Mouse (Mus musculus): ENCODE data around the gene 1810013L24Rik. TPM values are rescaled to one million over a fixed set of nuclear protein-coding genes. Genes with fewer than 3 reads are reported as not detected.

Gene 1810013L24Rik
- polyA plus RNA-seq, 1 experiment from 2014 or later: 20.9 TPM

DNA sequence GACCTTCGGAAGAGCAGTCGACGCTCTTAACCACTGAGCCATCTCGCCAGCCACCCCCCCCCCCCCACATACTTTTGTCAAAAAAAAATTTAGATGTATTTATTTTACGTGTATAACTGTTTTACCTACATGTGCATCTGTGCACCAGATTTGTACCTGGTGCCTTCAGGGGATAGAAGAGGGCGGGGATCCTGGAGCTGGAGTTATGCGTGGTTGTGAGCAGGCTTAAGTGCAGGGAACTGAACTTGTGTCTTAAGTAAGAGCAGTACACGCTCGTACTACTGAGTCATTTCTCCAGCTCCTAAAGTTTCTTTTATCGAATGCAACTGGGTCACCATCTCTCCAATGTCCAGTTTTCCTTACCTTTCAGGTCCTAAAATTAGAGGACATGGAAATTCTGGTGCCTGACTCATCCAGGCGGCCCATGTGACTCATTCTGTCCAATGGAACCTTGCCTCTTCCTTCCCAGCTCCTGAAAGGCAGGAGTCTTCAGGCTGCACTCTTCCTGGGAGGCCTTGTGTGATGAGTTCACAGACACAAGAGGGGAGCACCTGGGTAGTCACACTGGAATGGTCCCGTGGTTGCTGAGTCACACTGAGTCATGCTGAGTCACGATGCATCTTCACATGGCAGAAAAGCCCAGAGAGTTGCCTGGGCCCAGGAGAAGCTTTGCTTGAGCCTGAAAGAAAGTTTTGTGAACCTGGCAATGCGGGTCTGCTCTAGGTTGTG lies 19.3 kb upstream of the 1810013L24Rik start:
- Histone ChIP-seq H3K9ac (no peak overlapping the region), H3K4me1 (no peaks in the 10 kb centered on the region), H3K4me2 (no peak overlapping the region), H3K27ac (no peak overlapping the region), H3K9me3 (no peaks in the 10 kb centered on the region), H3K36me3 (no peaks in the 10 kb centered on the region), H3K27me3 (no peaks in the 10 kb centered on the region), H3K4me3 (no peak overlapping the region)
- ATAC-seq (ENCODE audit: insufficient number of reproducible peaks, low FRiP score, low TSS enrichment, low read depth): no peak
- 81% methylated on average over 14 of the region's 14 CpGs for WGBS

DNA sequence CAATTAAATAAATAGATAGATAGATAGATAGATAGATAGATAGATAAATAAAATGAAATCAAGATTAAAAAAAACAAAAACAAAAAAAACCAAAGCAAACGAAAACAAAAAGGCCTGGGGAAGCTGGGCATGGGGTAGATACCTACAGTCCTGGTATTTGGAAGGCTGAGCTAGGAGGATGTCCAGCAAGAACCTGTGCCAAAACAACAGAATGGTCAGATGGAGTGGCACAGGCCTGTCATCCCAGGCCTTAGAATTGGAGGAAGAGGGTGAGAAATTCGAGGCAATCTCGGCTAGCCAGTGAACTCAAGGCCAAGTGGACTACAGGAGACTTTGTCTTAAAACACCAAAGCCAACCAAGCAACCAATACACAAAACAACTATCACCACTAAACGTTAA lies 12.0 kb upstream of the 1810013L24Rik start:
- H3K9ac ChIP-seq: no peak overlapping the region
- ATAC-seq (ENCODE audit: insufficient number of reproducible peaks, low FRiP score, low TSS enrichment, low read depth): no peak
- no peak overlapping the region for H3K4me3 ChIP-seq
- H3K36me3 ChIP-seq: no peaks in the 10 kb centered on the region
- 68% methylated on average over 4 of the region's 4 CpGs for WGBS
- no peaks in the 10 kb centered on the region for H3K9me3 ChIP-seq
- H3K4me2 ChIP-seq: no peak overlapping the region
- no peaks in the 10 kb centered on the region for H3K27me3 ChIP-seq
- no peaks in the 10 kb centered on the region for H3K4me1 ChIP-seq
- no peak overlapping the region for H3K27ac ChIP-seq

DNA sequence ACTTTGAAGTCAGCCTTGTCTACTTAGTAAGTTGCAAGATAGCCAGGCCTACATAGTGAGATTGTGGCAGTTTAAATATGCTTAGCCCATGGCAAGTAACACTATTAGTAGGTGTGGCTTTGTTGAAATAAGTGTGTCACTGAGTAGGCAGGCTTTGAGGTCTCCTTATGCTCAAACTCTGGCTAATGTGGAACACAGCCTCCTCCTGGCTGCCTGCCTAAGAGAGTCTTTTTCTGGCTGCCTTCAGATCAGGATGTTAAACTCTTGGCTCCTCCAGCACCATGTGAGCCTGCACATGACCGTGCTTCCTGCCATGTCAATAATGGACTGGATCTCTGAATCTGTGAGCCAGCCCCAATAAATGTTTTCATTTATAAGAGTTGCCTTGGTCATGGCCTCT lies 8.5 kb upstream of the 1810013L24Rik start:
- Histone ChIP-seq H3K27me3 (no peaks in the 10 kb centered on the region), H3K36me3 (no peaks in the 10 kb centered on the region), H3K27ac (no peak overlapping the region), H3K9me3 (no peaks in the 10 kb centered on the region), H3K4me2 (no peak overlapping the region), H3K4me1 (no peaks in the 10 kb centered on the region), H3K9ac (no peak overlapping the region), H3K4me3 (no peak overlapping the region)
- 56% methylated on average over 1 of the region's 1 CpGs for WGBS
- ATAC-seq (ENCODE audit: insufficient number of reproducible peaks, low FRiP score, low TSS enrichment, low read depth): no peak

DNA sequence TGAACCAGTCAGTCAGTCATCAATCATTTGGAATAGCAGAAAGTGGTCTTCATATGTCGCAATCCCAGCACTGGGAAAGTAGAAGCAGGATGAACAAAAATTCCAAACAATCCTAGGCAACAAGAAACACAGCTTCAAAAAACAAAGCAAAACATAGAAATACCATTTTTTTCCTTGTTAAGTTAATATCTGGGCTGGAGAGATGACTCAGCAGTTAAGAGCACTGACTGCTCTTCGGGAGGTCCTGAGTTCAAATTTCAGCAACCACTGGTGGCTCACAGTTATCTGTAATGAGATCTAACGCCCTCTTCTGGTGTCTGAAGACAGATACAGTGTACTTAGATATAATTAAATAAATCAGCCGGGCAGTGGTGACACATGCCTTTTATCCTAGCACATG lies 7.3 kb upstream of the 1810013L24Rik start:
- Histone ChIP-seq H3K27me3 (no peaks in the 10 kb centered on the region), H3K9me3 (no peaks in the 10 kb centered on the region), H3K4me2 (no peak overlapping the region), H3K9ac (no peak overlapping the region), H3K36me3 (no peaks in the 10 kb centered on the region), H3K4me3 (no peak overlapping the region), H3K27ac (no peak overlapping the region), H3K4me1 (no peaks in the 10 kb centered on the region)
- 73% methylated on average over 4 of the region's 4 CpGs for WGBS
- ATAC-seq (ENCODE audit: insufficient number of reproducible peaks, low FRiP score, low TSS enrichment, low read depth): no peak

DNA sequence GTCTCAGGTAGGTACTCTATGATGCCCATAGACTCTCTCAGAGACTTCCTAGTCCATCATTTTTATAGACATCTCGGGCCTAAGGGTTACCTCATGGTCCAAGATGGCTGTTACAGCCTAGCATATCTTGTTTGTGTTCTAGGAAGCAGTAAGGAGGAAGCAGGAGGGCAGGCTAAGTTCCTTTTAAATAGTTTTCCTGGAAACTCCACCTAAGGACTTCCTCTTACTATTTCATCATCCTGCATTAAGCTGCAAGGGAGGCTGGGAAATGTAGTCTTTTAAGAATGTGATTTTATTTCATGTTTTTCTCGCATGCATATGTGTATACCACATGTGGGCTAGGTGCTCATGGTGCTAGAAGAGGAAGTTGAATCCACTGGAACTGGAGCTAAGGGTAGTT lies 6.2 kb upstream of the 1810013L24Rik start:
- no peaks in the 10 kb centered on the region for H3K27me3 ChIP-seq
- H3K27ac ChIP-seq: no peak overlapping the region
- H3K4me1 ChIP-seq: no peaks in the 10 kb centered on the region
- H3K4me3 ChIP-seq: no peak overlapping the region
- 62% methylated on average over 2 of the region's 2 CpGs for WGBS
- H3K9ac ChIP-seq: no peak overlapping the region
- no peaks in the 10 kb centered on the region for H3K9me3 ChIP-seq
- no peak overlapping the region for H3K4me2 ChIP-seq
- no peak for ATAC-seq (ENCODE audit: insufficient number of reproducible peaks, low FRiP score, low TSS enrichment, low read depth)
- no peaks in the 10 kb centered on the region for H3K36me3 ChIP-seq

DNA sequence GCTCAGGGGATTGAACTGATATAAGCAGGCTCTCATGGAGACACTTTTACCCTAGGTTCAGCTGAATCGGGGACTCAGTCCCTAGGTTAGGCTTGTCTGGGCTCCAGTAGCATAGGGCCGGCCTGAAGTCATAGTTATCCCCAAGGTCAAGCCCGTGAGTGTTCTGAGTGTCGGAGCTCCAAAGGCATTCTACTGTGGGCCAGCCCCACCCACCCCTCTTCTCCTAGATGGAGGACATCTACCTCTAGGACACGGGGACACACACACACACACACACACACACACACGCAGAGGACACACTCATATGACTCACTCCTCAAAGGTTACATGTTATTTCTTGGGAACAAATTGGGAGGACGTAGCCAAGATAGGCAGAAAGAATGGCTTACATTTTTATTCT lies 2.5 kb upstream of the 1810013L24Rik start:
- no peaks in the 10 kb centered on the region for H3K9me3 ChIP-seq
- H3K4me2 ChIP-seq: no peak overlapping the region
- 85% methylated on average over 7 of the region's 7 CpGs for WGBS
- no peaks in the 10 kb centered on the region for H3K27me3 ChIP-seq
- H3K27ac ChIP-seq: no peak overlapping the region
- no peak overlapping the region for H3K4me3 ChIP-seq
- H3K4me1 ChIP-seq: peaks cover 7% of the 10 kb centered on the region
- H3K36me3 ChIP-seq: no peaks in the 10 kb centered on the region; the same call in 1 of the 2 replicates
- ATAC-seq (ENCODE audit: insufficient number of reproducible peaks, low FRiP score, low TSS enrichment, low read depth): no peak
- H3K9ac ChIP-seq: no peak overlapping the region

DNA sequence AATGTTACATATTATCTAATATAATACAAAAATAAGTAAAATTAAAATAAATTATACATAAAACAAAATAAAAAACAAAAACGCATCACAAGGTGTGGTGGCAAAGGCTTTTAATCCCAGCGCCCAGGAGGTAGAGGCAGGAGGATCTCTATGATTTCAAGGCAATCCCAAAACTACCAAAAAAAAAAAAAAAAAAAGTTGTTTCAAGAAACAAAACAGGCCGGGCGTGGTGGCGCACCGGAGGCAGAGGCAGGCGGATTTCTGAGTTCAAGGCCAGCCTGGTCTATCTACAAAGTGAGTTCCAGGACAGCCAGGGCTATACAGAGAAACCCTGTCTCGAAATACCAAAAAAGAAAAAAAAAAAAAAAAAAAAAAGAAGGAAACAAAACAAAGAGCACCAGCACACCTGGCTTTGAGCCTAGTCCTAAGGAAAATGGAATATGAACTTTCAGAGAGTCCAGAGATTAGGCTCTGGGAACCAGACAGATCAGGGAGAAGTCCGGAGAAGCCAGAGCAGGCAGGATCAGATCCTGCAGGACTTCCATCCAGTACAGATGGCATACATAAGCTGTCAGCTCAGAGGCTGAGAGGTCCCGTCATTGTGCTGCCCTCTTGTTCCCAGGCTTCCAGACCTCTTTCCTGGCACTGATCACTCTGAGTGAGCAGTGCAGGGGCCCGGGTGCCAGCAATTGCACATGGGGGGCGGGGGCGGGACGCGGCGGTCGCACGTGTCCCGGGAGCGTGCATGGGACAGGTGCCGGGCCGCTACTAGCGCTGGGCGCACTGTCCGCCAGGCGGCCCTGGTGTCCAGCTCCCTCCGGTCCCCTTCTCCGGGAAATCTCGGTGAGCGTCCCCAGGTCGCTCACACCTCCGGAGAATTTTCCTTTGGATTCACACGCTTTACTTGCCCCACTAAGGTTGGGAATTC lies 1.0 kb upstream of the 1810013L24Rik start:
- Histone ChIP-seq H3K4me3 (peak overlapping the region; percentile 93), H3K27me3 (no peaks in the 10 kb centered on the region), H3K4me1 (peaks cover 12% of the 10 kb centered on the region), H3K27ac (peak overlapping the region; percentile 91), H3K4me2 (peak overlapping the region; percentile 98), H3K9ac (peak overlapping the region; percentile 47), H3K36me3 (peaks cover 6% of the 10 kb centered on the region; the same call in 1 of the 2 replicates), H3K9me3 (no peaks in the 10 kb centered on the region)
- ATAC-seq (ENCODE audit: insufficient number of reproducible peaks, low FRiP score, low TSS enrichment, low read depth): peak; percentile 31
- WGBS: 11% methylated on average over 33 of the region's 33 CpGs

DNA sequence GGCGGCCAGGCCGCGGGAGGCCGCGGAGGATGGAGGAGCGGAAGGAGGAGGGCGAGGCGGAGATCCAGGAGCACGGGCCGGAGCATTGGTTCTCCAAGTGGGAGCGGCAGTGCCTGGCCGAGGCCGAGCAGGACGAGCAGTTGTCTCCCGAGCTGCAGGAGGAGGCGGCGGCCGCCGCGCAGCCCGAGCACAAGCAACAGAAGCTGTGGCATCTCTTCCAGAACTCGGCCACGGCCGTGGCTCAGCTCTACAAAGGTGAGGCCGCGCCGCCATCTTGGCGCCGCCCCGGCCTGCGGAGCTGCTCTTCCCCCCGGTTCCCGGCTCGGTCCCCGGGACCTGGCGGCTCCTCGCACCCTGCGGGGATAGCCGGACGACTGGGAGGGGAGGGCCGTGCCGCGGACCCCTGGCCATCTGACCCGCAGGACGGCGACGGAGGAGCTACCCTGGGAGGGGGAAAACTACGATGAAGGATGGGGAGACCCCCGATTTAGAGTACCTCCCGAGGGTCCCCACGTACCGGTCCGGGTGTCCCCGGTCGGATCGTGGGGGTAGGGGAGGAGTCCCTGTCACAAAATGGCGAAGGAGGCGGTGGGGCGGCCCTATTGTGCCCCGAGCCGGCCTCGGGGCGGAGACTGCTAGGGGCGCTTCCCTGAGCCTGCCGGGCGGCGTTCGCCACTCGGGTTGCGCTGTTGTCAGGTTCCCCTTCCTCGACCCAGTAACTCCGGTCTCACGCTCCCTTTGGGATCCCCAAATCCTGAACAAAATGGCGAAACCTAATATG lies 721 bp downstream of the 1810013L24Rik start:
- no peak for ATAC-seq (ENCODE audit: insufficient number of reproducible peaks, low FRiP score, low TSS enrichment, low read depth)
- Histone ChIP-seq H3K4me3 (peak overlapping the region; percentile 93), H3K4me1 (peaks cover 13% of the 10 kb centered on the region), H3K27ac (peak overlapping the region; percentile 96), H3K9me3 (no peaks in the 10 kb centered on the region), H3K36me3 (peaks cover 7% of the 10 kb centered on the region; the same call in 1 of the 2 replicates), H3K27me3 (no peaks in the 10 kb centered on the region), H3K9ac (peak overlapping the region; percentile 96), H3K4me2 (peak overlapping the region; percentile 73)
- WGBS: under 1% methylated on average over 64 of the region's 74 CpGs

DNA sequence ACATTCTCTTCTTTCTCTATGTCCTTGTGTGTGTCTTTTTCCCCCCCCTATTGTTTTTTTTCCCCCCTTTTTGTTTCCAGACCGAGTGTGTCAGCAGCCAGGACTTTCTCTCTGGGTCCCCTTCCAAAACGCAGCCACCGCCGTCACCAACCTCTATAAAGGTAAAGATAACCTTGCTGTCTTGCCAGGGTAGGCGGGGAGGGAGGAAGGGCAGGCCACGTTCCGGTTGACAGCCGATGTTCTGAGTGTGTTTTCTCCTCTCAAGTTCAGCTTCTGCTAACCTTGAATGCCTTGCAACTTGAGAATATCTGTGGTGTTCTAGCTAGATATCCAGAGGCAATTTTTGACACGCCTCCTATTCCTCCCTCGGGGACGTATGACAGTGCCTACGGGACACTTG lies 1.3 kb downstream of the 1810013L24Rik start:
- WGBS: 6% methylated on average over 12 of the region's 12 CpGs
- peak overlapping the region; percentile 96 for H3K27ac ChIP-seq
- no peaks in the 10 kb centered on the region for H3K27me3 ChIP-seq
- H3K4me2 ChIP-seq: peak overlapping the region; percentile 73
- ATAC-seq (ENCODE audit: insufficient number of reproducible peaks, low FRiP score, low TSS enrichment, low read depth): no peak
- H3K36me3 ChIP-seq: peaks cover 7% of the 10 kb centered on the region; the same call in 1 of the 2 replicates
- peaks cover 13% of the 10 kb centered on the region for H3K4me1 ChIP-seq
- H3K4me3 ChIP-seq: peak overlapping the region; percentile 93
- peak overlapping the region; percentile 96 for H3K9ac ChIP-seq
- no peaks in the 10 kb centered on the region for H3K9me3 ChIP-seq

DNA sequence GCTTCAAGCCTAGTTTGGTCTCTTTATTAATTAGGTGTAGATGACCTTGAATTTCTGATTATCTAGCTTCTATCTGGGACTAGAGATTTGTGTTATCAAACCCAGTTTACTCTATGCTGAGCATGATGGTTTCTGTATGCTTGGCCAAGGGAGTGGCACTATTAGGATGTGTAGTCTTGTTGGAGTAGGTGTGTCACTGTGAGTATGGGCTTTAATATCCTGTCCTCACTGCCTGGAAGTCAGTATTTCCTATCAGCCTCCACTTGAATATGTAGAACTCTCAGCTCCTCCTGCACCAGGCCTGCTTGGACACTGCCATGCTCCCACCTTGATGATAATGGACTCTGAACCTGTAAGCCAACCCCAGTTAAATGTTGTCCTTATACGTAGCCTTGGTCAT lies 7.0 kb downstream of the 1810013L24Rik start:
- no peak overlapping the region for H3K27ac ChIP-seq
- H3K9ac ChIP-seq: no peak overlapping the region
- WGBS: 100% methylated on average over 1 of the region's 1 CpGs
- no peak for ATAC-seq (ENCODE audit: insufficient number of reproducible peaks, low FRiP score, low TSS enrichment, low read depth)
- H3K4me2 ChIP-seq: no peak overlapping the region
- H3K27me3 ChIP-seq: no peaks in the 10 kb centered on the region
- peaks cover 7% of the 10 kb centered on the region for H3K4me1 ChIP-seq
- H3K36me3 ChIP-seq: peaks cover 39% of the 10 kb centered on the region
- H3K4me3 ChIP-seq: no peak overlapping the region
- H3K9me3 ChIP-seq: no peaks in the 10 kb centered on the region

DNA sequence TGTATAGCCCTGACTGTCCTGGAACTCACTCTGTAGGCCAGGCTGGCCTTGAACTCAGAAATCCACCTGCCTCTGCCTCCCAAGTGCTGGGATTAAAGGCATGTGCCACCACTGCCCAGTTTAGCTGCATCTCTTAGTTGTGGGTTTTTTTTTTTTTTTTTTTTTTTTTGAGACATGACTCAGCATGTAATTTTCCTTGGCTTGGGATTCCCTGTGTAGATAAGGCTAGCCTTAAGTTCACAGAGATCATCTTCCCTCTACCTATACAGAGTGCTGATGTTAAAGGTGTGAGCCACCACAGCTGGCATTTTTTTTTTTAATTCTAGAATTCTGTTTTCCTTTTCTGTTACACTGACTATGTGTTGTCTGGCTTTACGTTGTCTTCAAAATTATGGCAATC lies 7.7 kb downstream of the 1810013L24Rik start:
- no peak overlapping the region for H3K4me2 ChIP-seq

More for the DNA sequence above, 7.7 kb downstream of the 1810013L24Rik start:
- peaks cover 6% of the 10 kb centered on the region for H3K4me1 ChIP-seq
- ATAC-seq (ENCODE audit: insufficient number of reproducible peaks, low FRiP score, low TSS enrichment, low read depth): no peak
- no peak overlapping the region for H3K4me3 ChIP-seq
- H3K27me3 ChIP-seq: no peaks in the 10 kb centered on the region
- WGBS: 85% methylated on average over 1 of the region's 1 CpGs
- no peaks in the 10 kb centered on the region for H3K9me3 ChIP-seq
- peaks cover 39% of the 10 kb centered on the region for H3K36me3 ChIP-seq
- no peak overlapping the region for H3K9ac ChIP-seq
- H3K27ac ChIP-seq: no peak overlapping the region
